Comparison of ENCODE assay signal across 8 mouse cellular contexts in the genomic region with DNA sequence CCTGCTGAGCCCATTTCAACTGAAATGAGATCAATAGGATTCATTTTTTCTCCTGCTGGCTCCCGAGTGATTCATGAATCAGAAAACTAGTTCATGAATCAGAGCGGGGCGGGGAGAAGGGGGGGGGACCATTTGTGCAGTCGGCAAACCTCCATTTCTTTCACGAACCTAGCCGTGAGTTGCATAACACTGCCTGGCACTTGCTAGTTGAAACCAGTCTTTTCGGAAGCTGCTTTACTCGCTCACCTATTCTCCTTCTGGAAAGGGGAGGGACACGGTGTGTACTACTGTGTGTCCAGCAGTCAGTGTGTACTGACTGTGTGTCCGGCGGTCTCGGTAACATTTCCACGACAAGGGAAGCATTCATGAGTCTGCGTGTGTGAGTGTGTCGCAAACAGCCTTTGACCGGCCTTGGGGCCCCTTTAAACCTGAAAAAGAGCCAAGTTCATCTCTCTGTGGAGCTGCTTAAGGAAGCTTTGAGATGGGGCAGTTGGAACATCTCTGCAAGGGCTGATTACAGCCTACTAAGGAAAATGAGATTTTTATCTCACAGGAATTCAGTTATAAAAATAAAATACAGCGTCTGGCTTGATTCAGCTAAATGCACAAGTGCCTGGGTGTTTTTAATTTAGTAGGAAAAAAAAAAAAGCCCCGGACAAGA.
DNase-seq lines count a peak whose midpoint lies in the region; ATAC-seq lines count a peak whose summit lies in the region.

No protein-coding gene starts in this region.

- no peaks in the 10 kb centered on the region for H3K36me3 ChIP-seq in intestine, embryonic 15.5 days
- no peaks in the 10 kb centered on the region for H3K36me3 ChIP-seq in macrophage (ENCODE audit: inconsistent target)

- ATAC-seq in intestine, embryonic 15.5 days = peak; percentile 62

- H3K4me2 ChIP-seq in intestine, embryonic 15.5 days (replicated peaks) = peak overlapping the region; percentile 54

- peak; percentile 39 for DNase-seq in embryo, embryonic 10.5 days (ENCODE audit: low spot score)
- DNase-seq in embryo, embryonic 9.5 days (ENCODE audit: extremely low spot score) = no peak
- DNase-seq in cerebellum, postnatal 36 days = peak; percentile 70 to 78
- DNase-seq in gastrocnemius, postnatal 36 days = peak; percentile 48 to 68
- peak; percentile 52 to 56 for DNase-seq in left cerebral cortex, postnatal 10 days (ENCODE audit: extremely low spot score in 1 of 2, low spot score in 2 of 2)
- DNase-seq in right cerebral cortex, postnatal 36 days (ENCODE audit: low spot score in 2 of 2) = peak; percentile 54 to 68

- no peaks in the 10 kb centered on the region for H3K27me3 ChIP-seq in intestine, embryonic 15.5 days (replicated peaks)

- peak overlapping the region; percentile 11; the same call in 1 of the 2 replicates for H3K4me3 ChIP-seq in intestine, embryonic 15.5 days (replicated peaks)
- peak overlapping the region; percentile 16; the same call in 1 of the 2 replicates for H3K4me3 ChIP-seq in macrophage (ENCODE audit: inconsistent target)

- H3K9ac ChIP-seq in intestine, embryonic 15.5 days = peak overlapping the region; percentile 45

- intact Hi-C loops in gastrocnemius, postnatal 36 days (cut with DNase I) = loop anchor here (2.0 to 10.0 kb wide), 3 partner anchors 71 to 169 kb away; no protein-coding TSS in a partner anchor
- intact Hi-C loops in left cerebral cortex, postnatal 10 days (cut with DNase I) = loop anchor here (2.0 to 10.0 kb wide), 5 partner anchors 71 to 229 kb away; no protein-coding TSS in a partner anchor

- WGBS in intestine, embryonic 15.5 days = 9% methylated on average over 18 of the region's 18 CpGs
- WGBS in macrophage (ENCODE audit: missing documents) = 7% methylated on average over 15 of the region's 18 CpGs

- peak overlapping the region; percentile 98 for H3K27ac ChIP-seq in intestine, embryonic 15.5 days
- peak overlapping the region; percentile 95 for H3K27ac ChIP-seq in macrophage

- no peaks in the 10 kb centered on the region for H3K79me2 ChIP-seq in macrophage (ENCODE audit: inconsistent target)

- peaks cover 77% of the 10 kb centered on the region for H3K4me1 ChIP-seq in intestine, embryonic 15.5 days (replicated peaks)

- H3K9me3 ChIP-seq in intestine, embryonic 15.5 days = no peaks in the 10 kb centered on the region
